Mouse (Mus musculus) 3T3-L1 (cell line): ENCODE data around the gene Cpne8.
"Not testable (repeated sequence)": the region's sequence is repeated elsewhere in the genome, so short reads cannot be mapped to it uniquely, and the experiment has no call there.

ENCODE experiments used
- DNase-seq: peaks from one replicate; pipeline ENCODE4 v3.0.0-alpha.2; 2015; ENCODE audit warnings: low read depth, low spot score

The Cpne8 gene

GRCm38 (mm10) chr15:90490186-90490585 is 189.0 kb downstream of the Cpne8 start:
- DNase-seq: no peak

DNA sequence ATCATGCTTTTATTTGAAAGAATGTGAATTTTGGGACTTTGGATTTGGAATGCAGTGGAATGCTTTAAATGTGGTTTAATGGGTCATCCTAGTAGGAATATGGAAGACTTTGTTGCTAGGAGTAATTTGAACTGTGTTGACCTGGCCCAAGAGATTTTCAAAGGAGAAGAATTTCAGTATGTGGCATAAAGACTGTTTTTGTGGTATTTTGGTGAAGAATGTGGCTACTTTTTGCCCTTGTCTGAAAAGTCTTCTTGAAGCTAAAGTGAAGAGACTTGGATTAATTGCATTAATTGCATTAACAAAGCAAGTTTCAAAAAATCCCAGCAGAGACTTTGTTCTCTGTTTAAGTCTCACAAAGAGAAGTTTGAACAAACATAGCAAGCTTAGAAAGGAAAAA is 208.7 kb downstream of the Cpne8 start:
- DNase-seq: not testable (repeated sequence)

DNA sequence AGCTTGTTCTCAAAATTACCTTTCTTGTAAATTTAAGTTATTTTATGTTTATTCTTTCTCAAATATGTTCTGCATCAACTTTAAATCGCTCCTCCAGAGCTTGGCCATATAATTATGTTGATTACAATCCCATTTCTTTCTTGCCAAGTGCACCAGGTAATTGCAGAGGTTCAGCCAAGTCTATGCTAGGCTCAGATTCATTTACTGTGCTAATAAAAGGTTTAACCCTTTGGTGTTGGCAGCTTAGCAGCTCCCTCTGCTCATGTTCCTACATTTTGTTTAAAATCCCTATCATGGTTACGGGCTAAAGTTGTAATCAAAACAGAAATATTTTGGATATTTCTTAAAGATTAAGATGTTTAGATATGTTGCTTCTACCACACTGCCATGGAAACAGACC is 216.0 kb downstream of the Cpne8 start:
- DNase-seq: no peak

- no peak for DNase-seq
Measured at GRCm38 (mm10) chr15:90446076-90446475, 233.2 kb downstream of the Cpne8 start.
